ENCODE assay signal across 21 mouse cellular contexts in genomic region chr11:11171396-11171795, GRCm38 (mm10). TPM values are rescaled to one million over a fixed set of nuclear protein-coding genes. Genes with fewer than 3 reads are reported as not detected.
"Had no signal": no experiment of that assay in that cellular context is flagged by ENCODE, and none has a peak within 500 bp of the region (broad histone marks: within the 10 kb centered on the region; RNA-seq: fewer than 3 reads in every experiment).

No protein-coding gene starts in this region.

- H3K36me3 ChIP-seq: intestine, embryonic 15.5 days; limb, embryonic 12.5 days; liver, embryonic 12.5 days; liver, embryonic 15.5 days; midbrain, embryonic 12.5 days; midbrain, embryonic 15.5 days; neural tube, embryonic 13.5 days had no signal

- H3K4me2 ChIP-seq: intestine, embryonic 15.5 days; limb, embryonic 12.5 days; liver, embryonic 12.5 days; liver, embryonic 15.5 days; midbrain, embryonic 12.5 days; midbrain, embryonic 15.5 days; neural tube, embryonic 13.5 days had no signal

- H3K27me3 ChIP-seq: intestine, embryonic 15.5 days; limb, embryonic 12.5 days; liver, embryonic 12.5 days; liver, embryonic 15.5 days; midbrain, embryonic 12.5 days; midbrain, embryonic 15.5 days; neural tube, embryonic 13.5 days had no signal

- H3K4me1 ChIP-seq: intestine, embryonic 15.5 days; limb, embryonic 12.5 days; liver, embryonic 12.5 days; liver, embryonic 15.5 days; midbrain, embryonic 12.5 days; midbrain, embryonic 15.5 days; neural tube, embryonic 13.5 days had no signal

- H3K9me3 ChIP-seq: intestine, embryonic 15.5 days; limb, embryonic 12.5 days; liver, embryonic 12.5 days; liver, embryonic 15.5 days; midbrain, embryonic 12.5 days; midbrain, embryonic 15.5 days; neural tube, embryonic 13.5 days had no signal

- ATAC-seq: hindbrain, embryonic 16.5 days; intestine, embryonic 15.5 days; liver, embryonic 12.5 days; midbrain, embryonic 15.5 days had no signal

- DNase-seq: kidney, postnatal 14 days; layer of hippocampus, postnatal 36 days; liver; lung, adult 18-20 months; right cerebral cortex, adult 18-20 months; right cerebral cortex, postnatal 14 days; right cerebral cortex, postnatal 4 days; thymus, adult 2 months; thymus, postnatal 14 days; thymus, postnatal 4 days had no signal

- H3K27ac ChIP-seq: intestine, embryonic 15.5 days; left cerebral cortex, adult 2 months; limb, embryonic 12.5 days; liver, embryonic 12.5 days; liver, embryonic 15.5 days; macrophage; midbrain, embryonic 12.5 days; midbrain, embryonic 15.5 days; neural tube, embryonic 13.5 days; stomach, postnatal 0 days had no signal

- H3K4me3 ChIP-seq: intestine, embryonic 15.5 days; left cerebral cortex, adult 2 months; limb, embryonic 12.5 days; liver, embryonic 12.5 days; liver, embryonic 15.5 days; midbrain, embryonic 12.5 days; midbrain, embryonic 15.5 days; neural tube, embryonic 13.5 days had no signal

- H3K9ac ChIP-seq: intestine, embryonic 15.5 days; limb, embryonic 12.5 days; liver, embryonic 12.5 days; liver, embryonic 15.5 days; midbrain, embryonic 12.5 days; midbrain, embryonic 15.5 days; neural tube, embryonic 13.5 days had no signal

RNA-seq across cellular contexts. Expression of gene Vwc2, which starts 57.4 kb away (rescaled TPM):
- polyA plus RNA-seq: macrophage had no signal
